Mouse (Mus musculus) lung, postnatal 10 days (tissue): Measurements from ENCODE around the gene Slc6a21.

ENCODE experiments used
- DNase-seq: peaks from one replicate; pipeline ENCODE4 v3.0.0; 2021

The Slc6a21 gene

GRCm38 (mm10) chr7:45322245-45322644 is 44.9 kb downstream of the Slc6a21 start:
- no peak for DNase-seq

- no peak for DNase-seq
These were observed 45.8 kb downstream of the Slc6a21 start for GRCm38 (mm10) chr7:45323069-45323468.

- DNase-seq: no peak
These were observed 48.5 kb downstream of the Slc6a21 start for GRCm38 (mm10) chr7:45325800-45326199.

- no peak for DNase-seq
These were observed 51.6 kb downstream of the Slc6a21 start for GRCm38 (mm10) chr7:45328841-45329475.

GRCm38 (mm10) chr7:45331502-45331901 is 54.2 kb downstream of the Slc6a21 start:
- no peak for DNase-seq

- DNase-seq: peak; percentile 83
These were observed 55.5 kb downstream of the Slc6a21 start for GRCm38 (mm10) chr7:45332685-45333425.

GRCm38 (mm10) chr7:45333431-45333982 is 56.2 kb downstream of the Slc6a21 start, which contains the start of gene Trpm4:
Gene Trpm4, minus strand, starts transcription at chr7:45333780.
- DNase-seq: peak; percentile 95

GRCm38 (mm10) chr7:45334605-45335004 is 57.3 kb downstream of the Slc6a21 start:
- no peak for DNase-seq

GRCm38 (mm10) chr7:45335056-45335455 is 57.7 kb downstream of the Slc6a21 start, which contains the start of gene Hrc:
Gene Hrc, plus strand, starts transcription at chr7:45335290.
- no peak for DNase-seq

GRCm38 (mm10) chr7:45336319-45336718 is 59.0 kb downstream of the Slc6a21 start:
- no peak for DNase-seq

- no peak for DNase-seq
These were observed 60.2 kb downstream of the Slc6a21 start for GRCm38 (mm10) chr7:45337469-45337868.

GRCm38 (mm10) chr7:45338161-45338911 is 61.0 kb downstream of the Slc6a21 start:
- peak; percentile 71 for DNase-seq
